Mouse (Mus musculus) CH12.LX (cell line): ENCODE measurements around the gene Myo16. TPM values are rescaled to one million over a fixed set of nuclear protein-coding genes. Genes with fewer than 3 reads are reported as not detected.

Experiments
- DNase-seq: peaks from one replicate; pipeline ENCODE4 v3.0.0-alpha.2; 2013; ENCODE audit errors: extremely low read depth
- H3K27ac ChIP-seq: 2 replicates; pipeline ENCODE4 v1.5.1; 2012; ENCODE audit warnings: low read depth, mild to moderate bottlenecking, control low read depth, moderate library complexity; ENCODE audit not compliant: insufficient read depth
- H3K27me3 ChIP-seq: replicated peaks from 2 replicates; pipeline ENCODE3; 2012; ENCODE audit warnings: inconsistent platforms
- H3K36me3 ChIP-seq, 2 experiments: replicated peaks in 1 of 2; 2 replicates each; pipeline versions ENCODE3 to v1.6.1; 2012; ENCODE audit warnings: inconsistent platforms in 1 of 2, low read length in 1 of 2, mild to moderate bottlenecking in 1 of 2, mixed read lengths in 1 of 2, moderate library complexity in 1 of 2; ENCODE audit not compliant: control insufficient read depth in 1 of 2, insufficient read depth in 1 of 2
- H3K4me1 ChIP-seq, 2 experiments: 2 replicates each; pipeline ENCODE4 v1.6.1; 2012; ENCODE audit warnings: inconsistent platforms in 1 of 2, moderate library complexity in 1 of 2; ENCODE audit not compliant: insufficient read depth in 2 of 2, control insufficient read depth in 1 of 2
- H3K4me2 ChIP-seq: 2 replicates; pipeline ENCODE4 v1.6.1; 2012; ENCODE audit warnings: low read depth, mild to moderate bottlenecking, control low read depth; ENCODE audit not compliant: poor library complexity, insufficient read depth, severe bottlenecking
- H3K4me3 ChIP-seq, 3 experiments: fragments of 150-350 bp in 1 of 3; sonication (generic) in 1 of 3; replicated peaks in 1 of 3; 2 replicates each; pipeline versions ENCODE3 to v1.5.1; 2011 to 2012; ENCODE audit warnings: low read depth in 2 of 3, low read length in 2 of 3, mild to moderate bottlenecking in 2 of 3, moderate library complexity in 2 of 3, control low read depth in 1 of 3, improper control_type of control experiment in 1 of 3, inconsistent platforms in 1 of 3, mixed read lengths in 1 of 3; ENCODE audit not compliant: poor library complexity in 1 of 3
- H3K79me2 ChIP-seq: replicated peaks from 2 replicates; pipeline ENCODE4 v1.6.1; 2012; ENCODE audit warnings: mild to moderate bottlenecking, moderate library complexity; ENCODE audit not compliant: control insufficient read depth, poor library complexity, insufficient read depth, severe bottlenecking; ENCODE audit errors: extremely low read depth
- H3K9ac ChIP-seq: 2 replicates; pipeline ENCODE4 v1.6.1; 2012; ENCODE audit warnings: low read depth, mild to moderate bottlenecking, control low read depth, moderate library complexity; ENCODE audit not compliant: insufficient read depth
- H3K9me3 ChIP-seq: replicated peaks from 2 replicates; pipeline ENCODE3; 2012; ENCODE audit warnings: low read length, inconsistent platforms, mixed read lengths
- BHLHE40 ChIP-seq: IDR thresholded peaks from 2 replicates; pipeline ENCODE4 v1.6.1; 2011; ENCODE audit warnings: mild to moderate bottlenecking, low read depth, low read length, improper control_type of control experiment
- CHD1 ChIP-seq: IDR thresholded peaks from 2 replicates; pipeline ENCODE4 v1.6.1; 2012; ENCODE audit warnings: low read depth, low read length, improper control_type of control experiment, inconsistent platforms
- CHD2 ChIP-seq: IDR thresholded peaks from 2 replicates; pipeline ENCODE4 v1.6.1; 2011; ENCODE audit warnings: low read length, improper control_type of control experiment
- CTCF ChIP-seq, 2 experiments: IDR thresholded peaks in 1 of 2; conservative IDR thresholded peaks in 1 of 2; 2 replicates each; pipeline ENCODE4 v1.5.1; 2011 to 2012; ENCODE audit warnings: low read depth in 2 of 2, low read length in 2 of 2, improper control_type of control experiment in 1 of 2, inconsistent platforms in 1 of 2, mild to moderate bottlenecking in 1 of 2, moderate library complexity in 1 of 2
- ELF1 ChIP-seq: IDR thresholded peaks from 2 replicates; pipeline ENCODE4 v1.6.1; 2014; ENCODE audit warnings: low read depth, mild to moderate bottlenecking, inconsistent platforms, low read length, improper control_type of control experiment
- EP300 ChIP-seq: IDR thresholded peaks from 2 replicates; pipeline ENCODE4 v1.6.1; 2011; ENCODE audit warnings: low read length, improper control_type of control experiment
- HCFC1 ChIP-seq: IDR thresholded peaks from 2 replicates; pipeline ENCODE4 v1.6.1; 2012; ENCODE audit warnings: low read depth, mild to moderate bottlenecking, inconsistent platforms, low read length, improper control_type of control experiment
- IRF4 ChIP-seq: IDR thresholded peaks from 2 replicates; pipeline ENCODE4 v1.6.1; 2014; ENCODE audit warnings: low read depth, mild to moderate bottlenecking, inconsistent platforms, low read length, improper control_type of control experiment
- MAFK ChIP-seq: IDR thresholded peaks from 2 replicates; pipeline ENCODE4 v1.6.1; 2011; ENCODE audit warnings: low read length, improper control_type of control experiment; ENCODE audit not compliant: insufficient replicate concordance
- MAX ChIP-seq: IDR thresholded peaks from 2 replicates; pipeline ENCODE4 v1.6.1; 2011; ENCODE audit warnings: low read length, improper control_type of control experiment
- MAZ ChIP-seq: IDR thresholded peaks from 2 replicates; pipeline ENCODE4 v1.6.1; 2012; ENCODE audit warnings: low read depth, mild to moderate bottlenecking, inconsistent platforms, low read length, improper control_type of control experiment, moderate library complexity
- MEF2A ChIP-seq: IDR thresholded peaks from 2 replicates; pipeline ENCODE4 v1.6.1; 2014; ENCODE audit warnings: low read depth, mild to moderate bottlenecking, inconsistent platforms, low read length, improper control_type of control experiment, borderline replicate concordance
- MXI1 ChIP-seq: IDR thresholded peaks from 2 replicates; pipeline ENCODE4 v1.6.1; 2011; ENCODE audit warnings: mild to moderate bottlenecking, low read depth, low read length, improper control_type of control experiment
- MYC ChIP-seq: IDR thresholded peaks from 2 replicates; pipeline ENCODE4 v1.6.1; 2011; ENCODE audit warnings: low read depth, mild to moderate bottlenecking, improper control_type of control experiment, low read length
- NELFE ChIP-seq: IDR thresholded peaks from 2 replicates; pipeline ENCODE4 v1.6.1; 2011; ENCODE audit warnings: low read depth, low read length, improper control_type of control experiment
- PAX5 ChIP-seq: IDR thresholded peaks from 2 replicates; pipeline ENCODE4 v1.6.1; 2012; ENCODE audit warnings: low read length, inconsistent platforms, mixed read lengths
- POLR2AphosphoS2 ChIP-seq: IDR thresholded peaks from 2 replicates; pipeline ENCODE4 v1.6.1; 2011; ENCODE audit warnings: low read depth, low read length, improper control_type of control experiment
- RAD21 ChIP-seq: IDR thresholded peaks from 2 replicates; pipeline ENCODE4 v1.6.1; 2011; ENCODE audit warnings: low read depth, mild to moderate bottlenecking, low read length, improper control_type of control experiment, moderate library complexity
- RCOR1 ChIP-seq: conservative IDR thresholded peaks from 2 replicates; pipeline ENCODE4 v1.6.1; 2012; ENCODE audit warnings: low read depth, mild to moderate bottlenecking, inconsistent platforms, low read length, improper control_type of control experiment
- SIN3A ChIP-seq: IDR thresholded peaks from 2 replicates; pipeline ENCODE4 v1.6.1; 2012; ENCODE audit warnings: low read length, improper control_type of control experiment, inconsistent platforms
- SMC3 ChIP-seq: IDR thresholded peaks from 2 replicates; pipeline ENCODE4 v1.6.1; 2011; ENCODE audit warnings: low read depth, low read length, improper control_type of control experiment
- TBP ChIP-seq: conservative IDR thresholded peaks from 2 replicates; pipeline ENCODE4 v1.6.1; 2011; ENCODE audit warnings: low read depth, low read length, improper control_type of control experiment
- TCF12 ChIP-seq: IDR thresholded peaks from 2 replicates; pipeline ENCODE4 v1.6.1; 2014; ENCODE audit warnings: low read depth, mild to moderate bottlenecking, inconsistent platforms, low read length, improper control_type of control experiment
- UBTF ChIP-seq: IDR thresholded peaks from 2 replicates; pipeline ENCODE4 v1.6.1; 2012; ENCODE audit warnings: low read depth, mild to moderate bottlenecking, inconsistent platforms, low read length, improper control_type of control experiment, moderate library complexity
- USF2 ChIP-seq: conservative IDR thresholded peaks from 2 replicates; pipeline ENCODE4 v1.6.1; 2011; ENCODE audit warnings: low read depth, low read length, improper control_type of control experiment
- ZNF384 ChIP-seq: IDR thresholded peaks from 2 replicates; pipeline ENCODE4 v1.6.1; 2012; ENCODE audit warnings: low read depth, low read length, improper control_type of control experiment, inconsistent platforms
- dilution Hi-C: fragments of 300-500 bp; cut with MboI; formaldehyde crosslinking; loops from 2 replicates; pipeline ENCODE4 v1.14.3; 2020; ENCODE audit warnings: low sequenced_read_pairs; ENCODE audit not compliant: extremely low pct_unique_long_range_greater_than_20kb, extremely low pct_ligation_motif_present
- in situ Hi-C: fragments of 300-500 bp; cut with MboI; formaldehyde crosslinking; loops from 3 replicates; pipeline ENCODE4 v1.14.3; 2019; ENCODE audit warnings: low sequenced_read_pairs, low pct_ligation_motif_present, low pct_unique_long_range_greater_than_20kb, mixed read lengths
- polyA plus RNA-seq: library from polyadenylated mRNA; unstranded; fragments of >175 nt; gene quantifications from 2 replicates; pipeline ENCODE4 v1.2.1, GENCODE M21; 2012; ENCODE audit warnings: low read depth; ENCODE audit not compliant: insufficient read length
- total RNA-seq, 2 experiments: library from RNA; depleted of rRNA; stranded (reverse); fragments of 300-350 nt in 1 of 2; fragments of >200 nt in 1 of 2; gene quantifications; 2 replicates each; pipeline ENCODE4 v1.2.3; 2012 to 2014

Gene Myo16
- total and polyA plus RNA-seq, 3 experiments = not detected

GRCm38 (mm10) chr8:10230746-10231369 is 77.1 kb downstream of the Myo16 start:
- H3K79me2 ChIP-seq = no peaks in the 10 kb centered on the region
- H3K36me3 ChIP-seq = no peaks in the 10 kb centered on the region
- TF ChIP-seq USF2 (no peak), RCOR1 (no peak), CTCF (conservative IDR thresholded peaks at IDR 0.05 in 1 of 2, IDR thresholded peaks at IDR 0.05 in 1 of 2; ENCODE audit: low read depth in 2 of 2, low read length in 2 of 2) (peak; percentile 55 to 88), MAFK (peak; percentile 41; the same call in 1 of the 2 replicates), MXI1 (no peak), UBTF (no peak), MAX (no peak), ZNF384 (no peak), POLR2AphosphoS2 (no peak), MEF2A (no peak), TBP (no peak), SMC3 (peak; percentile 78), HCFC1 (no peak), CHD1 (no peak), BHLHE40 (no peak), TCF12 (no peak), PAX5 (no peak), MAZ (no peak), SIN3A (no peak), ELF1 (no peak), EP300 (no peak), MYC (no peak), IRF4 (no peak), NELFE (0 out of 2 replicates have a peak, but pooled peaks have one; percentile 21), CHD2 (no peak), RAD21 (peak; percentile 53)
- dilution Hi-C loops = no loop called here
- DNase-seq = peak; percentile 70
- no peak overlapping the region for H3K4me3 ChIP-seq
- no peaks in the 10 kb centered on the region for H3K9me3 ChIP-seq
- H3K9ac ChIP-seq = no peak overlapping the region
- in situ Hi-C loops = no loop called here
- peaks cover 4% of the 10 kb centered on the region for H3K27me3 ChIP-seq
- peaks cover 0 to 4% of the 10 kb centered on the region in 2 experiments; a peak in 1 of 4 replicates for H3K4me1 ChIP-seq
- H3K4me2 ChIP-seq = no peak overlapping the region
- no peak overlapping the region for H3K27ac ChIP-seq
